Comparison of ENCODE assay signal across 9 mouse cellular contexts in the genomic region with DNA sequence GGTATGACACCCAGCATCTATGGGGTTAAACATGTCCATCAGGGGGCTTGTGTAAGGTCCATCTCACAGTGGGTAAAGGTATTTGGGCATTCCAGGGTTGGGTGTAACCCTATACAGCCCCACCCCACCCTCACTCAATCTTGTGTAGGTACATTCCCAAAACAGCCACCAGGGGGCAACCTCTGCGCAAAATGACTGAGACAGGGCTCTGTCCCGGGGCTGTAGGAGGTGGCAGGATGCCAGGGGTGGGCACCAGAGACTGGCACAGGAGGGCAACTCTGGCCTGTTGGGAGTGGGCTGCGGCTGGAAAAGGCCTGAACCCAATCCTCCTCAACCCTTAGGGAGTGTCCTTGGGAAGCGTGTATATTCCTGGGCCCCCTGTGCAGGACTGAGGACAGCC. TPM values are rescaled to one million over a fixed set of nuclear protein-coding genes. Genes with fewer than 3 reads are reported as not detected.
DNase-seq lines count a peak whose midpoint lies in the region; ATAC-seq lines count a peak whose summit lies in the region.
"Had no signal": no experiment of that assay in that cellular context is flagged by ENCODE, and none has a peak within 500 bp of the region (broad histone marks: within the 10 kb centered on the region; RNA-seq: fewer than 3 reads in every experiment).

No protein-coding gene starts in this region.

- H3K36me3 ChIP-seq in hindbrain, embryonic 11.5 days (ENCODE audit: control insufficient read depth, insufficient read depth, low read length) = no peaks in the 10 kb centered on the region
- H3K36me3 ChIP-seq in hindbrain, embryonic 13.5 days = no peaks in the 10 kb centered on the region
- H3K36me3 ChIP-seq in midbrain, embryonic 12.5 days = no peaks in the 10 kb centered on the region
- H3K36me3 ChIP-seq: limb, embryonic 15.5 days had no signal

- intact Hi-C loops in heart, postnatal 36 days (cut with DNase I) = loop anchor here (2.0 to 5.0 kb wide), 2 partner anchors 44 to 53 kb away; no protein-coding TSS in a partner anchor
- intact Hi-C loops in left cerebral cortex, postnatal 14 days (cut with DNase I) = loop anchor here (5.0 kb wide), 1 partner anchor 42 kb away; no protein-coding TSS in a partner anchor

- H3K4me3 ChIP-seq in hindbrain, embryonic 11.5 days (ENCODE audit: low read depth, low read length) = no peak overlapping the region
- no peak overlapping the region for H3K4me3 ChIP-seq in hindbrain, embryonic 13.5 days
- no peak overlapping the region for H3K4me3 ChIP-seq in midbrain, embryonic 12.5 days
- H3K4me3 ChIP-seq: limb, embryonic 15.5 days had no signal

- no peak overlapping the region for H3K4me2 ChIP-seq in hindbrain, embryonic 11.5 days (replicated peaks; ENCODE audit: low read depth, low read length)
- no peak overlapping the region for H3K4me2 ChIP-seq in hindbrain, embryonic 13.5 days
- no peak overlapping the region for H3K4me2 ChIP-seq in midbrain, embryonic 12.5 days (replicated peaks)
- H3K4me2 ChIP-seq: limb, embryonic 15.5 days had no signal

- WGBS in hindbrain, embryonic 11.5 days = 21% methylated on average over 4 of the region's 4 CpGs
- WGBS in hindbrain, embryonic 13.5 days = 14% methylated on average over 4 of the region's 4 CpGs
- WGBS in midbrain, embryonic 12.5 days = 12% methylated on average over 4 of the region's 4 CpGs

- peak; percentile 85 for DNase-seq in hindbrain, embryonic 11.5 days (ENCODE audit: low spot score)
- peak; percentile 70 to 75 for DNase-seq in adrenal gland, adult 18-20 months (ENCODE audit: low spot score in 2 of 2)
- peak; percentile 77 for DNase-seq in embryo, embryonic 11 days
- DNase-seq in heart, postnatal 36 days = peak; percentile 76 to 78
- peak; percentile 67 to 72 for DNase-seq in left cerebral cortex, postnatal 14 days (ENCODE audit: low spot score in 2 of 2)
- peak; percentile 78 to 92 for DNase-seq in spleen, postnatal 4 days (ENCODE audit: low spot score in 2 of 2)

- H3K27me3 ChIP-seq in hindbrain, embryonic 11.5 days (ENCODE audit: control insufficient read depth, insufficient read depth, low read length) = peaks cover 18% of the 10 kb centered on the region
- H3K27me3 ChIP-seq in hindbrain, embryonic 13.5 days = peaks cover 67% of the 10 kb centered on the region
- H3K27me3 ChIP-seq in midbrain, embryonic 12.5 days = peaks cover 74% of the 10 kb centered on the region

- no peaks in the 10 kb centered on the region for H3K9me3 ChIP-seq in hindbrain, embryonic 11.5 days (ENCODE audit: control insufficient read depth, low read length)
- no peaks in the 10 kb centered on the region for H3K9me3 ChIP-seq in hindbrain, embryonic 13.5 days
- no peaks in the 10 kb centered on the region for H3K9me3 ChIP-seq in midbrain, embryonic 12.5 days
- H3K9me3 ChIP-seq: limb, embryonic 15.5 days had no signal

- peak; percentile 29; the same call in 1 of the 2 replicates for ATAC-seq in hindbrain, embryonic 11.5 days (ENCODE audit: low FRiP score)
- ATAC-seq in hindbrain, embryonic 13.5 days (ENCODE audit: low FRiP score) = no peak
- ATAC-seq in midbrain, embryonic 12.5 days (ENCODE audit: low FRiP score, low read depth) = peak; percentile 39; the same call in 1 of the 2 replicates

- H3K4me1 ChIP-seq in hindbrain, embryonic 11.5 days (replicated peaks; ENCODE audit: control insufficient read depth, insufficient read depth, low read length) = 0 out of 2 replicates have a peak, but pooled peaks cover 3% of the 10 kb centered on the region
- peaks cover 26% of the 10 kb centered on the region for H3K4me1 ChIP-seq in hindbrain, embryonic 13.5 days (replicated peaks)
- peaks cover 21% of the 10 kb centered on the region for H3K4me1 ChIP-seq in midbrain, embryonic 12.5 days

- no peak overlapping the region for H3K9ac ChIP-seq in hindbrain, embryonic 11.5 days (ENCODE audit: low read depth, low read length)
- H3K9ac ChIP-seq in hindbrain, embryonic 13.5 days = no peak overlapping the region
- no peak overlapping the region for H3K9ac ChIP-seq in midbrain, embryonic 12.5 days (replicated peaks)
- H3K9ac ChIP-seq: limb, embryonic 15.5 days had no signal

- H3K27ac ChIP-seq in hindbrain, embryonic 11.5 days (ENCODE audit: low read depth, low read length) = no peak overlapping the region
- H3K27ac ChIP-seq in hindbrain, embryonic 13.5 days = no peak overlapping the region
- H3K27ac ChIP-seq in midbrain, embryonic 12.5 days (replicated peaks) = no peak overlapping the region
- H3K27ac ChIP-seq: limb, embryonic 15.5 days had no signal

RNA-seq across cellular contexts. Expression of a gene that starts 2.0 kb away (rescaled TPM):
- polyA plus RNA-seq in hindbrain, embryonic 11.5 days (2014; fragmentation: Nextera tagmentation; extraction: Ambion mirVana) = 0.21 and 0.29 TPM in 2 replicates
- polyA plus RNA-seq in hindbrain, embryonic 13.5 days (2015; fragmentation: Nextera tagmentation; extraction: Ambion mirVana) = 0.84 and 0.86 TPM in 2 replicates
- 1 to 10 TPM; 4.2 to 9.4 TPM for total RNA-seq in adrenal gland, adult 18-20 months (2021)
- 10 to 100 TPM; 14.1 to 20.2 TPM for total RNA-seq in heart, postnatal 36 days (2021)
- 1 to 10 TPM; 8.4 to 8.8 TPM for total RNA-seq in left cerebral cortex, postnatal 14 days (2021)
- 0.25 and 0.37 TPM in 2 replicates for polyA plus RNA-seq in midbrain, embryonic 12.5 days (2016; fragmentation: Nextera tagmentation; extraction: Ambion mirVana)

RNA-seq across cellular contexts. Expression of a gene that starts 8.3 kb away (rescaled TPM):
- 15.4 and 15.9 TPM in 2 replicates for polyA plus RNA-seq in hindbrain, embryonic 11.5 days (2014; fragmentation: Nextera tagmentation; extraction: Ambion mirVana)
- polyA plus RNA-seq in hindbrain, embryonic 13.5 days (2015; fragmentation: Nextera tagmentation; extraction: Ambion mirVana) = 20.0 and 21.9 TPM in 2 replicates
- 1 to 10 TPM; 6.3 to 6.8 TPM for total RNA-seq in adrenal gland, adult 18-20 months (2021)
- total RNA-seq in heart, postnatal 36 days (2021) = 1 to 10 TPM; 1.6 to 2.9 TPM
- total RNA-seq in left cerebral cortex, postnatal 14 days (2021) = 10 to 100 TPM; 16.7 to 17.0 TPM
- polyA plus RNA-seq in midbrain, embryonic 12.5 days (2016; fragmentation: Nextera tagmentation; extraction: Ambion mirVana) = 16.7 and 18.5 TPM in 2 replicates

RNA-seq across cellular contexts. Expression of a gene that starts 28.7 kb away (rescaled TPM):
- polyA plus RNA-seq in hindbrain, embryonic 11.5 days (2014; fragmentation: Nextera tagmentation; extraction: Ambion mirVana) = 146 and 151 TPM in 2 replicates
- polyA plus RNA-seq in hindbrain, embryonic 13.5 days (2015; fragmentation: Nextera tagmentation; extraction: Ambion mirVana) = 55.3 and 60.5 TPM in 2 replicates
- total RNA-seq in adrenal gland, adult 18-20 months (2021) = 10 to 100 TPM; 13.9 to 14.3 TPM
- 1 to 10 TPM; 6.1 to 6.6 TPM for total RNA-seq in heart, postnatal 36 days (2021)
- 1 to 10 TPM; 9.7 to 9.8 TPM for total RNA-seq in left cerebral cortex, postnatal 14 days (2021)
- 124 and 132 TPM in 2 replicates for polyA plus RNA-seq in midbrain, embryonic 12.5 days (2016; fragmentation: Nextera tagmentation; extraction: Ambion mirVana)

RNA-seq across cellular contexts. Expression of a gene that starts 40.0 kb away (rescaled TPM):
- polyA plus RNA-seq in hindbrain, embryonic 11.5 days (2014; fragmentation: Nextera tagmentation; extraction: Ambion mirVana) = 4.7 and 6.2 TPM in 2 replicates
- 6.4 and 7.0 TPM in 2 replicates for polyA plus RNA-seq in hindbrain, embryonic 13.5 days (2015; fragmentation: Nextera tagmentation; extraction: Ambion mirVana)
- total RNA-seq in adrenal gland, adult 18-20 months (2021) = 10 to 100 TPM; 11.2 to 18.1 TPM
- total RNA-seq in heart, postnatal 36 days (2021) = 1 to 10 TPM; 6.1 to 8.9 TPM
- 10 to 100 TPM in 1 of 2 experiments, 1 to 10 TPM in 1; 9.8 to 11.4 TPM for total RNA-seq in left cerebral cortex, postnatal 14 days (2021)
- polyA plus RNA-seq in midbrain, embryonic 12.5 days (2016; fragmentation: Nextera tagmentation; extraction: Ambion mirVana) = 4.7 and 6.7 TPM in 2 replicates
